Mouse (Mus musculus) hindlimb bud, embryonic 11.5 days (tissue): ENCODE measurements around the gene Pold1.

ENCODE experiments used
- DNase-seq: peaks from one replicate; pipeline ENCODE4 v3.0.0-alpha.2; 2012; ENCODE audit warnings: low read depth, low spot score; ENCODE audit errors: extremely low spot score

Pold1 gene

GRCm38 (mm10) chr7:44582709-44583108, 34.1 kb upstream of the Pold1 start:
- no peak for DNase-seq

GRCm38 (mm10) chr7:44581637-44582036, 33.0 kb upstream of the Pold1 start:
- DNase-seq = no peak

DNA sequence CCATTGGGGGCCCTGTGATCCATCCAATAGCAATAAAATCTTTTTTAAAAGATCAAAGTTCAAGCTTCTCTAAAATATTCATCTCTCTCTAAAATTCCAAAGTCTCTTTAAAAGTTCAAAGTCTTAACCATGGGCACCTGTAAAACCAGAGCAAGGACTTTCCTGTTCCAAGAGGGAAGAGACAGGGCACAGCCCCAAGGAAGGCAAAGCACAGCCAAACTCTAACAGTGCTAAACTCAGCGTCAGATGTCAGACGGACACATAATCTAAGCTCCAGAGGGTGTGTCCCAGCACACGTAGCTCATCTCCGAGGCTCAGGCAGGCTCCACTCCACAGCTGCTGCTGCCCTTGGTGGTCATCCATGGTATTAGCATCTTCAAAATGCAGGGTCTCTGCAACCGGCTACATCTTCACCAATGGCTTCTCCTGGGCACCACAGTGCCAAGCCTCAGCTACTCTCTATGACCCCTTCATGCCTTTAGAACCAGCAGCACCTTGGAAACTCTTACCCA, 27.7 kb upstream of the Pold1 start:
- no peak for DNase-seq

GRCm38 (mm10) chr7:44572956-44573484, 24.4 kb upstream of the Pold1 start:
- no peak for DNase-seq

DNA sequence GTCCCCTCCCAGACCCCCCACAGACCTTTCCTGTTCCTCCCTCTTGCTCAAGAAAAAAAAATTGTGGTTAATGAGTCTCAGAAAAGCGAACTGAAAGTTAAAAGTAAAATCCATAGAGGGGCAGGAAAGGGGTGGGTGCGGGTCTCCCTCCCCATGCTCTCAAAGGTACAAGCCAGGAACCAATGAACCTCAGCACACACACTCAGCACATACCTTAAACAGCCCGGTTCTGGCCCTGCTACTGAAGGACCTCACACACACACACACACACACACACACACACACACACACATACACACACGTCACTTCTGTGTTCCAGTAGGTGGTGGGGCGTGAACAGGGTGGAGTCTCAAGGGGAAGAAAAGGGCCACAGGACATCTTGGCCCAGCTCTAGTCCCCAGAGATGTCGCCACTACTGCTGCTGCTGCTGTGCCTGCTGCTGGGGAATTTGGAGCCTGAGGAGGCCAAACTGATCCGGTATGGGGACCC, 23.6 kb upstream of the Pold1 start, which contains the start of gene Napsa:
Gene Napsa (plus strand): TSS at position 168 of the 489 bp plus-strand sequence.
- no peak for DNase-seq

DNA sequence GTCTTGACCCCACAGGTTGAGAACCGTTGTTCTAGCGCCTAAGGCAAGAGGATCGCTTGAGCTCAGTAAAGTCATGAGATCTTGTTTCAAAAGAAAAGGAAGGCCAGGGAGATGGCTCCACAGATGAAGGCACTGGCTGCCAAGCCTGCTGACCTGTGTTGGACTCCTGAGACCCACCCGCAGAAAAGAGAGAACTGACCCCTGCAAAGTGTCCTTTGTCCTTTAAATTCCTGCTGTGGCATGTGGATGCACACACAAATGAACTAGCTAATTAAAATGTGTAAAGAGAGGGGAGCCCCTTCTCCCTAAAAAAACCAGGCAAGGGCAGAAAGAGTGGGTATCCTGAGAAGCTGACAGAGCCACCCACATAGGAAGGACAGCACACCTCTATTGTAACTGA, 23.2 kb upstream of the Pold1 start:
- no peak for DNase-seq

DNA sequence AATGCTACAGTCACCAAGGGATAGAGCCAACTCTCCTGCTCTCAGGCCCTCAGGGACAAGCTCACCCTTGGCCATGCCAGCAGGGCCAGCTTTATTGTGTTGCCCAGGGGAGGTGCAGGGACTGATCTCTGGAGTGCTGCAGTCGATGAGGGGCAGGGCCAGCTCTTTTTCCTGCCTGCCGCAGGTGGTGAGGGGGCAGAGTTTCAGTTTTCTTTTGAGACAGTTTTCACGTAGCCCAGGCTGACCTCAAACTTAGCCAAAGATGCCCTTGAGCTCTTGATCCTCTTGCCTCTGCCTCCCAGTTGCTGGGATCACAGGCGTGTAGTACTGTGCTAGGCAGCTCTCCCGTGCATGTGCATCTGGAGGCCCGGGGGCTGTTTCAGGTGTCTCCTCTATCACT, 22.3 kb upstream of the Pold1 start:
- no peak for DNase-seq

- DNase-seq = no peak
Observed at GRCm38 (mm10) chr7:44568803-44569202, 20.2 kb upstream of the Pold1 start.

- DNase-seq = no peak
Observed at GRCm38 (mm10) chr7:44565414-44565813, 16.8 kb upstream of the Pold1 start.

GRCm38 (mm10) chr7:44564486-44564885, 15.8 kb upstream of the Pold1 start:
- DNase-seq = no peak

GRCm38 (mm10) chr7:44563284-44563683, 14.6 kb upstream of the Pold1 start:
- DNase-seq = no peak

GRCm38 (mm10) chr7:44560435-44561400, 12.1 kb upstream of the Pold1 start:
- peak; percentile 80 for DNase-seq

GRCm38 (mm10) chr7:44557629-44558028, 9.0 kb upstream of the Pold1 start:
- no peak for DNase-seq

DNA sequence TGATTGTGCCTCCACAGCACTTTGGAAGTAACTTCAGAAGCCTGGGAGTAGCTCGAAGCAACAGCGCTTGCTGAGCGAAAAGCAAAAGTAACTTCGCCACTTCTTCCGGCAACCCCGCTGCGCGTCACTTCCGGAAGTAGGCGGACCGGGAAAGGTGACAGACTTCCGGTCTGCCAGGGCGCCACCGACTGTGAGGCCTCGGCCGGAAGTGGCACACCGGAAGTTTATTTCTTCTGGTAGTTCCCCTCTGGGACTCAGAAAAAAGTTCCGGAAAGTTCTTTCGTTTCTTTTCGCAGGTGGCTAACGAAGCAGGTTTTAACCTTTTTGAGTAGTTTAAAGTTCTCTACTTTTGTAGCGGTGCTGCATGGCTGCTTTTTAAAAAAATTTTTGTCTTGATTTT, 5.2 kb upstream of the Pold1 start, which contains the start of gene Nr1h2:
Gene Nr1h2 (minus strand): TSS at position 126 of the 400 bp plus-strand sequence.
- peak; percentile 77 for DNase-seq

- DNase-seq = no peak
Observed at GRCm38 (mm10) chr7:44553196-44553764, 4.6 kb upstream of the Pold1 start.

DNA sequence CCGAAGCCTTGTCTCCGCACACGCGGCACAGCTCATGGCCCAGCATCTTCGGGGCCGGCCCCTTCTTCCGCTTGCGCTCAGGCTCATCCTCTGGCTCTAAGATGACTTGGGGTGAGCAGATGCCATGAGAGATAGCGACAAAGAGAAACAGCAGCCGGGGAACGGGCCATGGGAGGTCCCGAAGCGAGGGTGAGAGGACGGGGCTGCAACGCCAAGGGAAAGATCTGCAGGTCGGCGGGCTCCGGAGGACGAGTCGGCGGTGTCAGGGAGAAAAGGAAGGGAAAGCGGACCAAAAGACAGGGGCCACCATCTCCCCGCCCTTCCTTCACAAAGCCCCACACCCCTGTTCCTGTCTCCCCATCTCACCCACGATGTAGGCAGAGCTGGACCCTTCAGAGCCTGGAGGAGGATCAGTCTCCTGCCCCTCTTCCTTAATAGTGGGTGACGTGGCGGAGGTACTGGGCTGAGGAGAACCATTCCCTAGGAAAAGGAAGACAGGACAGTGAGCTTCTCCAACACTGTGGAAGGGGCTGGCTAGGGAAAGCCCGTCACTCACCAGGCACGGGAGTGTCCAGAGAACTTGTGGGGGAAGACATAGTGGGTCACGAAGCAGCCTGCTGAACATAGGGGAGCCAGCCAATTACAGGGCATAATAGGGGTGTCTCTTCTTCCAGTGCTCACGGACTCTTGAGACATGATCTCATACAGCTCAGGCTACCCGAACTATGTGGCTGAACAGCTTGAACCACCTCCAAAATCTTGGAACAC, 3.7 kb upstream of the Pold1 start:
- DNase-seq = no peak

GRCm38 (mm10) chr7:44551731-44552130, 3.1 kb upstream of the Pold1 start:
- no peak for DNase-seq

- no peak for DNase-seq
Observed at GRCm38 (mm10) chr7:44551301-44551700, 2.7 kb upstream of the Pold1 start.

DNA sequence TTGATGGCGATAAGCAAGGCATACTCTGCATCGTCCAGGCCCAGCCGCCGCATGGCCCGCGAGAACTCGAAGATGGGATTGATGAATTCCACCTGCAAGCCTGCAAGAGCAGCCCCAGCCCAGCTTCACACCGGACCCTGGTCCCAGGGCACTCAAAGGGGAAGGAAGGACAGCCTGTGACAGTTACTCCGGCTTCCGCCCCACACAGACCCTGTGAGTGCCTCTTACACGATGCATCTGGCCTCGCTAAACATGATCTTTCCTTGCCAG, 1.7 kb upstream of the Pold1 start:
- DNase-seq = no peak

DNA sequence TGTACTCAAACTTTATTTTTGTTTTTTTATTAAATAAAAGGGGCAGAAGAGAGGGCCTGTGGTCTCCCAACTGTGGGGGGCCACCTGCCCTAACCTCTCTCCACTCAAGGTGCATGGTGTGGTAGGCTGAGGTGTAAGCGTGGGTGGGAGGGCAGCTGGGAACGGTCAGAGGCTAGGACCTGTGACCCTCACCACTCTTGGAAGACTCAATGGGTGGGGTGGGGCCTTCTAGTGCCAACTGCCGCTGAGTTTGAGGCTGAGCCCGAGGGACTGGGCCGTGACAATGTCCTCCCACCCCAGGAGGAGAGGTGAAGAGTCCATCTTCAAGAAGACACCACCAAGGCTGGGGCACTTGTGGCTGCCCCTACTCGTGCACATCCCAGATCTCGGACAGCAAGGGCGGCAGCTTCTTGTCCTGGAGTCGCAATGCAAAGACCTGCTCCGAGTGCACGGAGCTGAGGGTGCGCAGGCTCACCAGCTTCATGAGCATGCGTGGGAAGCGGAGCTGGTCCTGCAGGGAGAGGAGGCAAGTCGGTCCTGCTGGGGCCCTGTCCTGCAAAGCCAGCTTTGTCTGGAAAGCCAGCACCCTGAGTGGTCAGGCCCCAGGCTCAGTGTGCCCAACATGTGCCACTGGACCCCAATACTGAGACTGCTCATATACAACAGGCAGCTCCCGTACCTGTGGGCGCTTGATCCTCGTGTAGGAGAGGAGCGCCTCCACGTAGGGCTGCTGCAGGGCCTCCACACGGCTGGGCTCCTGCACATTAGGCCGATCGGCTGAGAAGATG, 1.2 kb upstream of the Pold1 start:
- DNase-seq = no peak
